Mouse (Mus musculus) ovary, postnatal 14 days (tissue): ENCODE data around the gene Reck.

Source experiments
- DNase-seq: peaks from one replicate; pipeline ENCODE4 v3.0.0; 2022; ENCODE audit warnings: low spot score

Reck gene

GRCm38 (mm10) chr4:43969373-43969772, 94.0 kb downstream of the Reck start:
- DNase-seq: no peak

- no peak for DNase-seq
Observed at GRCm38 (mm10) chr4:43970393-43971330, 95.3 kb downstream of the Reck start.

DNA sequence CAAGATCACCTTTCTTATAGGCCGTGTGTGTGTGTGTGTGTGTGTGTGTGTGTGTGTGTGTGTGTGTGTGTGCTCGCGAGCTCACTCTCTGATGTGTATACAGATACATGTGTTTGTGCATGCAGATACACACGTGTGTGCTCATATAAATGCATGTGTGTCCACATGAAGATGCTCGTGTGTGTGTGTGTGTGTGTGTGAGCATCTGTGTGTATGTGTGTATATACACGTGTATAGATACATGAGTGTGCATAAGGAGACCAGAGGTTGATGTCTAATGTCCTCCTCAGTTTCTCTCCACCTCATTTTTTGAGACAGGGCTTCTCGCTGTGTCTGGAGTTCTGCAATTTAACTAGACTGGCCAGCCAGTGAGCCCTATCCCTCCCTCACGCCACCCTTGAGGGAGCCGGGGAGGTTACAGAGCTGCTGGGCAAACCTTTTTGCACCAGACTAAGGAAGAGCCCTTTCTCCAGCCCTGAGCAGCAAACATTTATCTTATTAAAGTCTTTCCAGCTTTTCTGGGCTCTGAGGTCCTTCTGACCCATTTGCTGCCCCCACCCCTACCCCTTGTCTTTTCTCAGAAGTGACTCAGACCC, 96.3 kb downstream of the Reck start:
- DNase-seq: no peak

- DNase-seq: no peak
Observed at GRCm38 (mm10) chr4:43972137-43972591, 96.8 kb downstream of the Reck start.

GRCm38 (mm10) chr4:43973526-43973981, 98.2 kb downstream of the Reck start:
- no peak for DNase-seq

- no peak for DNase-seq
Observed at GRCm38 (mm10) chr4:43974914-43975616, 99.7 kb downstream of the Reck start.

DNA sequence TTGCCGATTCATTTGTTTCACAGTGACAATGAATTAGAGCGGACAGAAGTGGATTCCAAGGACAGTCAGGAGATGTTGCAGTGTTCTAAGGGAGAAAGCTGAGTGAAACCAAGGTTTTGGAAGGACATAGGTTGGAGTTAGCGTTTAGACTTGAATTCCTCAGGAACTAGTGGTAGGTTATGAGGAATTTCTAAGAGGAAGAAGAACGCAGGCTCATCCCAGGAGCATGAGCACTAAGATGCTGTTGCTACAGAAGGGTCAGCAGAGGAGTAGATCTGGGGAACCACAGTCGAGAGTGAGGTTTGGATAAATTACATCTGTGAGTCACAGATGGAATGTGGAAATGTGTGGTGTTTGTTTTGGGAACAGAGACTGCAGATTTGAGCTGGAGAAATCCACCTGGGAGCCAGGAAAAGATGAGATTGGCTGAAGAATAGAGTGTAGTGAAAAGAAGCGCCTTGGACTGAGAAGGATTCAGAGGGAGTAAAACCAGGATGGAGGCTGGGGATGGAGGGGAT, 101.0 kb downstream of the Reck start:
- DNase-seq: no peak

DNA sequence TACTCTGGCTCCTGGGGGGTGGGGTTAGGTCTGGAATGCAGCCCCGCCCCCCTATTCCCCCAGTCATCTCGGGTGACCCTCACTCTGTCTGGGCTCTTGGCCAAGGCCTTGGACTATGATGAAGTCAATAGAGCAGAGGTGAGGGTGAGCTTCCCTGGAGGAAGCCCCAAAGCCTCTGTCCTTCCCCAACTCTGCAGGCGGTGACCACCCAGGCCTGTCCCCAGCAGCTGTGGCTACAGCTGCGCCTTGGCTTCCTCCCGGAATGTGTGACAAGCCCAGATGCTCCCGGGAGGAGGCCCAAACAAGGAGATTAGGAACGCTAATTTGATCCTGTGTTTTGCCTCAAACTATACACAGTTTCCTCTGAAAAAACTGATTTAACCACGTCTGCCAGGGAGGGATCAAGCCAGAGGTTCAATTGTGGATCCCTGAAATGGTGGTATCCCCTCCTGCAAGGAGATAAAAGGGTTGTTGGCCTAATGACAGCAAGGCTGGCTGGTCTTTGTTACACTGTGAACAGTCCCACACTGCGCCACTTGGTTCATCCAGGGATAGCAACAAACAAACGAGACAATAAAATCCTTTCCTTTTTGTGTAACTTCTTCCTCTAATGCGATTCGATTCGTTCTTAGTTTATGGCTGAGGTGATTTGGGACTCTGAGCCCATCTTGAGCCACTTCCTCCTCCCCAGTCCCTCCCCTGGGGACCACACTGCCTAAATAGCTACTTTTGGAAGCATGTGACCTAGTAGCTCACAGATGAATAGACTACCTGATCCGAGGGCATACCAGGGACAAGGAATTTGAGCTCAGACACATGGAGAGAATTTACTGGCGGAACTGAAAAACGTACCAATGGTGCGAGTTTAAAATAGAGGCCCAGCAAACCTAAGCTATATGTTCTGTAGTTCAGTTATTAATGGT, 103.5 kb downstream of the Reck start:
- DNase-seq: peak; percentile 39

DNA sequence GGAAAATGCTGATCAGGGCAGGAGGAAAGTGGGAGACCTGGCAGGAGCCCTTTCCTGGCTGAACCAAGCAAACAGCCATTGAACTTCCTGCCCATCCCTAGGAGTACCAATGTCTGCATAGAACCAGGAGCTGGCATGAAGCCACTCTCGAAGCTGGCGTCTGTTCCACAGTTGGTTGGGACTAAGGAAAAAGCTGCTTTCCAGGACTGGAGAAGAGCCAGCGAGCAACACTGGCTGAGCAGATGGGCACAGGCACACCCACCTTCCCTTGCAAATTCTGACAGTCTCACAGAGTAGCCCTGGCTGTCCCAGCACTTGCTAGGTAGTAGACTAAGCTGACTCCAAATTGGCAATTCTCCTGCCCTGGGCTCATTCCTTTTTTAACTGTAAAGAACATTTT, 104.4 kb downstream of the Reck start:
- DNase-seq: peak; percentile 53

- DNase-seq: no peak
Observed at GRCm38 (mm10) chr4:43980236-43980635, 104.9 kb downstream of the Reck start.

DNA sequence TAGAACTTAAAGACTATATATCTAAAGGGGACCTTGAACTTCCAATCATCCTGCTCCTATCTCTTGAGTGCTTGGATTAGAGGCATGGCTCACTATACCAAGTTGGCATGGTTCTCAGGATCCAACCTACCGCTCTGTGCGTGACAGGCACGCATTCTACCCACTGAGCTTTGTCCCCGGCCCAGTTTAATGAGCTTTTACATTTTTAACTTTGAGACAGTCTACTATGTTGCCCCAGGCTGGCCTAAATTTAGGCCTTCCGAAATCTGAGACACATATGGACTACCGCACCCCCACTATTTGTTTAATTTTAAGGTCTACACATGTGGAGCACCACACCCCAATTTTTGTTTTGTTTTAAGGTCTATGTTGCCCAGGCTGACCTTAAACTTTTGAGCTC, 105.5 kb downstream of the Reck start:
- no peak for DNase-seq

GRCm38 (mm10) chr4:43981251-43981650, 105.9 kb downstream of the Reck start:
- DNase-seq: no peak

- DNase-seq: peak; percentile 95
Observed at GRCm38 (mm10) chr4:43982053-43982732, 106.9 kb downstream of the Reck start.

DNA sequence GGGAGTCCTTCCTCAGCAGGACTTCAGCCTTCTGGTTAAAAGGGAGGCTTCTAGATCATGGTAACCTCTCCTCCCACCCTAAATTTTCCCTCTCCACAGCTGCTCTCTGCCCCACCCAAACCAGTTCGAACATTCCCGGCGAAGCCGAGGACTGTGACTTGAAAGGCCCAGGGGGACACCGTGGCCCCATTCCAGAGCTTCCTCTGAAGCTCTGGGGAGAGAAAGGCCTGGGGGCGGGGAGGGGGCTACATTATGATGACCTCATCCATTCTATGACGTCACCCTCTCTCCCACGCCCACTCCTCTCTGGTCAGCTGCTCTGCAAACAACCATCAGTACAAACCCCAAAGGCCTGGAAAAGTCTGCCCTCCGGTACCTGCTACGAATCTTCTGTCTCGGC, 107.9 kb downstream of the Reck start, which contains the start of gene Ccin:
Gene Ccin, plus strand, starts transcription at position 303 of the 400 bp plus-strand sequence.
- no peak for DNase-seq

- no peak for DNase-seq
Observed at GRCm38 (mm10) chr4:43983756-43984155, 108.4 kb downstream of the Reck start.

- DNase-seq: no peak
Observed at GRCm38 (mm10) chr4:43984326-43984725, 109.0 kb downstream of the Reck start.

GRCm38 (mm10) chr4:43988976-43989375, 113.6 kb downstream of the Reck start:
- no peak for DNase-seq

DNA sequence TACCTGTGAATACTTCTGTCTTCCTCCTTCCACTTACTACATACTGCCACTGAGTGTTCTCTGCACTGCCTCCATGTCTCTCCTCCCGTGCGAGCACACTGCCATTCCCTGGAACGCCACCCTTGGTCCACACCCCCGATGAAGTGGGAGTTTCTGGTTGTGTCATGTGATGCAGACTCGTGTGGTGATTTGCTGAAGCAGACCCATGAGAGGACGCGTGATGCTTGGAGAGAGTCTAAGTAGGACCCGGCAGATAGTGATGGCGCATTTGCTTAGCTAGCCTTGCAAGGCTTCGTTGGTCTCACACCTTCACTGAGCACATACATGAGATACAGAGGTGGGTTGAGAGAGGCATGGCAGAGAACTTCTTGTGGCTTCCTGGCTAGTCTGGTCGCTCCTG, 117.7 kb downstream of the Reck start:
- DNase-seq: no peak

DNA sequence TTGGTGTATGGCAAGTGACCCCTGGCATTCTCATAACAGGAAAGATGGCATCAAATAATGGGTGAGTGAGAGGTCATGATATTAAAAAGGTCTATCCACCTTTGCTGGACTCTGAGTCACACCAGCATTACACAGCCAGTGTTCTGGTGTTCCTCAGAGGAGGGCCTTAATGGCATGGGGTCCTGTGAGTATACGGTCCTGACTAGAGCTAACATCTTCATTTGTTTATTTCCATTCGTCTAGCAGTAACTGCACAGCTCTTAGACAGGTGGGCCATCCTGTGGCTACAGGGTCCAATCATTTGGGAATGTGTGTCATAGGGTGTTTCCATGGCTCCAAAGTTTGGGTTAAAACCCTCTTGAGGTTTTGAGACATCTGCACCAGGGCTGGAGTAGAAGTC, 119.0 kb downstream of the Reck start:
- DNase-seq: no peak
